Mouse (Mus musculus) T-cell, adult 66 days (primary cell): ENCODE measurements around the gene Ms4a4a. TPM values are rescaled to one million over a fixed set of nuclear protein-coding genes. Genes with fewer than 3 reads are reported as not detected.

ENCODE experiments used
- total RNA-seq, 2 experiments: library from RNA; stranded (reverse); gene quantifications; 3 replicates in 1 of 2; 4 replicates in 1 of 2; pipeline ENCODE4 v1.2.4; 2023

Gene Ms4a4a
- total RNA-seq, result 1 to 10 TPM; 1.2 to 2.3 TPM

DNA sequence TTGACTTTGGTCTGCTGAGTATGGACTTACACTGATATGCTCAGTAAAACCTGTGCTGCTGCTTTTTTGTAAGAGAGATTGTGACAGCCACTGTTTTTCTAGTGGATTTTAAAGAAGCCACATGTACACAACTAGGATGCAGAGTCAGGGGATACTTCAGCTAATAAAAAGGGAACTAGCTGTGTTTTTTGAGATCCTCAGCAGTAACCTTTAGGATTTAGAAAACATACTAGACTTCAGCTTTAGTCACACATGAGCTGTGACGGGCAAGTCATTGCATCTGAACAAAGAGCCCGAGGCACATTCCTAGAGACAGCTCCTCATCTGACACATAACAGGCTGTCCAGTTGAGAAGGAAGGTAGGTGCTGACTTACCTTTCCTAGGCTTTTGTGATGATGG is at the start of gene Ms4a4a:
Gene Ms4a4a, plus strand, starts transcription at position 251 of the 400 bp plus-strand sequence.

DNA sequence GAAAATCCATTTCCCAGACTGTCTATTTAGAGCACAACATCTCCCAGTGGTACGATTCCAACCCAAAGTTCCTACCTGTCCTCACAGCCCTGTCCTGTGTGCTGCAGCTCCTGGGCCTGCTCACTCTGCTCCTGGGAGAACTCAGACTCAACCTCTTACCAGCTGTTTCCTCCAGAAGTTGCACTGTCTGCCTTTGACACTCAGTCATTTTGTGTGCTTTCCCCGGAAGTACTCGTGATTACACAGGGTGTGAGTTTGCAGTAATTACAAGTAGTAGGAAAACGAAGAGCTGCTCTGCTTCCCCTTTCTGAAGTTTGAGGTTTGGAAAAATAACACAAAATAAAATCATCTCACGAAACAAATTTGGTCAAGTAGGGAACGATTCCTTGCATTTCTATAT is 39.4 kb upstream of the Ms4a4a start, which contains the start of gene Ms4a7:
Gene Ms4a7, minus strand, starts transcription at position 215 of the 400 bp plus-strand sequence.

DNA sequence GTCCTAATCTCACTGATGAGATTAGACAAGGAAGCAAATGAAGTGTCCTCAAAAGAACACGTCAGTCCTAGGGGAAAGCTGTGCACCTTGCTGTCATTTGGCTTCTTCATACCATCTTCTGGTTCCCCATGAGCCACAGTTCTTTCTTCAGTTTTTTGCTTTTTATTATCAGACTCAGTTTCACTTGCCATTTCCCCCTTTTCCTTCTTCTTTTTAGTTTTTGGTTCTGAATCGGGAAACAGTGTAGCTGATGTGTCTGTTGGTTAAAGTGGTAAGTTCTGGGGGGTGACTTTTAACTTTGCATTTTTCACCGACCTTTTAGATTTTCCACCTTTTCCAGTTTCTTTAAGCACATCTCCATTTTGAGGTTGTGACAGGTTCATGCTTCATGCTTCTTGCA is 29.2 kb downstream of the Ms4a4a start, which contains the start of gene Ms4a4c:
Gene Ms4a4c, plus strand, starts transcription at position 244 of the 400 bp plus-strand sequence.

Other genes starting within 250 kb of the Ms4a4a start
- not detected for gene 1700017D01Rik, start 244.6 kb upstream of the Ms4a4a start, total RNA-seq
- gene 1700025F22Rik, start 210.2 kb upstream of the Ms4a4a start, total RNA-seq, result not detected
- gene Ms4a13, start 178.8 kb upstream of the Ms4a4a start, total RNA-seq, result not detected
- not detected for gene Ms4a12, start 143.1 kb upstream of the Ms4a4a start, total RNA-seq
- 1 to 10 TPM in 1 of 2 experiments, under 1 TPM in 1; 0.62 to 3.3 TPM for gene Ms4a1, start 109.3 kb upstream of the Ms4a4a start, total RNA-seq
- not detected for gene Ms4a5, start 91.7 kb upstream of the Ms4a4a start, total RNA-seq
- gene Ms4a14, start 61.1 kb upstream of the Ms4a4a start, total RNA-seq, result not detected
- not detected for gene Ms4a7, start 39.4 kb upstream of the Ms4a4a start, total RNA-seq
- 10 to 100 TPM; 55.3 to 55.9 TPM for gene Ms4a4c, start 29.2 kb downstream of the Ms4a4a start, total RNA-seq
- 1,000 to 10,000 TPM in 1 of 2 experiments, 100 to 1,000 TPM in 1; 967 to 1,146 TPM for gene Ms4a4b, start 68.0 kb downstream of the Ms4a4a start, total RNA-seq
- gene Ms4a6c, start 93.8 kb downstream of the Ms4a4a start, total RNA-seq, result 10 to 100 TPM; 46.6 to 58.0 TPM
- 100 to 1,000 TPM; 169 to 211 TPM for gene Gm8369, start 110.4 kb downstream of the Ms4a4a start, total RNA-seq
- 100 to 1,000 TPM; 526 to 627 TPM for gene Ms4a6b, start 141.0 kb downstream of the Ms4a4a start, total RNA-seq
- 1 to 10 TPM in 1 of 2 experiments, under 1 TPM in 1; 0.61 to 1.0 TPM for gene Ms4a4d, start 161.3 kb downstream of the Ms4a4a start, total RNA-seq
- gene Ms4a6d, start 229.3 kb downstream of the Ms4a4a start, total RNA-seq, result 10 to 100 TPM in 1 of 2 experiments, 1 to 10 TPM in 1; 7.5 to 13.1 TPM
- under 1 TPM in 1 of 2 experiments, not detected in 1; 0.41 TPM for gene Ms4a2, start 248.2 kb downstream of the Ms4a4a start, total RNA-seq